Mouse (Mus musculus): ENCODE data around the gene Pip5k1b. TPM values are rescaled to one million over a fixed set of nuclear protein-coding genes. Genes with fewer than 3 reads are reported as not detected.
A peak's percentile ranks its signal among the peaks of the same experiment; 100 is the strongest.

Gene Pip5k1b
- polyA plus RNA-seq, 1 experiment: 3.1 TPM

GRCm38 (mm10) chr19:24526731-24527612, 28.7 kb downstream of the Pip5k1b start:
- no peaks in the 10 kb centered on the region for H3K27me3 ChIP-seq (ENCODE audit: control insufficient read depth)
- no peak for TF ChIP-seq GATA1 (IDR thresholded peaks at IDR 0.05; ENCODE audit: low read length)
- no peak for TF ChIP-seq TAL1 (IDR thresholded peaks at IDR 0.05; ENCODE audit: low read length)
- H3K4me3 ChIP-seq (replicated peaks): no peak overlapping the region
- H3K4me1 ChIP-seq (ENCODE audit: control insufficient read depth): peaks cover 80% of the 10 kb centered on the region
- H3K36me3 ChIP-seq (ENCODE audit: control insufficient read depth): peaks cover 44% of the 10 kb centered on the region
- no peaks in the 10 kb centered on the region for H3K9me3 ChIP-seq (ENCODE audit: control insufficient read depth, low read length)

GRCm38 (mm10) chr19:24523476-24524313, 32.0 kb downstream of the Pip5k1b start:
- no peak for TF ChIP-seq TAL1 (IDR thresholded peaks at IDR 0.05; ENCODE audit: low read length)
- no peak for TF ChIP-seq GATA1 (IDR thresholded peaks at IDR 0.05; ENCODE audit: low read length)
- Histone ChIP-seq H3K27me3 (ENCODE audit: control insufficient read depth) (no peaks in the 10 kb centered on the region), H3K36me3 (ENCODE audit: control insufficient read depth) (peaks cover 49% of the 10 kb centered on the region), H3K9me3 (ENCODE audit: control insufficient read depth, low read length) (no peaks in the 10 kb centered on the region), H3K4me3 (replicated peaks) (no peak overlapping the region), H3K4me1 (ENCODE audit: control insufficient read depth) (peaks cover 85% of the 10 kb centered on the region)

GRCm38 (mm10) chr19:24521997-24522396, 33.7 kb downstream of the Pip5k1b start:
- no peak for TF ChIP-seq GATA1 (IDR thresholded peaks at IDR 0.05; ENCODE audit: low read length)
- TF ChIP-seq TAL1 (IDR thresholded peaks at IDR 0.05; ENCODE audit: low read length): no peak
- H3K9me3 ChIP-seq (ENCODE audit: control insufficient read depth, low read length): no peaks in the 10 kb centered on the region
- H3K4me3 ChIP-seq (replicated peaks): no peak overlapping the region
- peaks cover 51% of the 10 kb centered on the region for H3K36me3 ChIP-seq (ENCODE audit: control insufficient read depth)
- no peaks in the 10 kb centered on the region for H3K27me3 ChIP-seq (ENCODE audit: control insufficient read depth)
- peaks cover 85% of the 10 kb centered on the region for H3K4me1 ChIP-seq (ENCODE audit: control insufficient read depth)

DNA sequence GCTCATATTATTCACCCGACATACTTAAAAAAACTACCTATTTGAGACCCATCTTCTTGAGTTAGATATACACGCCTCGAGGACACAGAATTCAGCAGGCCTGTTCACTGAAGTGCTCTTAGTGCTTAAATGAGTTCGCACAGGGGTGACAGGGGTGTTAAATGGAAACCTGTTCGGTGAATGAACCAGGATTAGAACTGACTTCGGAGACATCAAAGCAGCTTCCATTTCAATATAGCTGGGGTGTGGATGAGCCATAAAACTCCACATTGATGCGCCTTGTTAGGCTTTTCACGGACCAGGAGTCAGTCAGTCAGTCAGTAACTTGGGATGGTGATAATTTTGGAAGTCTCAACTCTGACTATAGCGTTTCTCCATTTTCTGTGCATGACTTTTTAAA, 34.5 kb downstream of the Pip5k1b start:
- Histone ChIP-seq H3K27me3 (ENCODE audit: control insufficient read depth) (no peaks in the 10 kb centered on the region), H3K9me3 (ENCODE audit: control insufficient read depth, low read length) (no peaks in the 10 kb centered on the region), H3K4me3 (replicated peaks) (no peak overlapping the region), H3K36me3 (ENCODE audit: control insufficient read depth) (peaks cover 47% of the 10 kb centered on the region), H3K4me1 (ENCODE audit: control insufficient read depth) (peaks cover 84% of the 10 kb centered on the region)
- TF ChIP-seq GATA1 (IDR thresholded peaks at IDR 0.05; ENCODE audit: low read length) (no peak), TAL1 (IDR thresholded peaks at IDR 0.05; ENCODE audit: low read length) (no peak)

DNA sequence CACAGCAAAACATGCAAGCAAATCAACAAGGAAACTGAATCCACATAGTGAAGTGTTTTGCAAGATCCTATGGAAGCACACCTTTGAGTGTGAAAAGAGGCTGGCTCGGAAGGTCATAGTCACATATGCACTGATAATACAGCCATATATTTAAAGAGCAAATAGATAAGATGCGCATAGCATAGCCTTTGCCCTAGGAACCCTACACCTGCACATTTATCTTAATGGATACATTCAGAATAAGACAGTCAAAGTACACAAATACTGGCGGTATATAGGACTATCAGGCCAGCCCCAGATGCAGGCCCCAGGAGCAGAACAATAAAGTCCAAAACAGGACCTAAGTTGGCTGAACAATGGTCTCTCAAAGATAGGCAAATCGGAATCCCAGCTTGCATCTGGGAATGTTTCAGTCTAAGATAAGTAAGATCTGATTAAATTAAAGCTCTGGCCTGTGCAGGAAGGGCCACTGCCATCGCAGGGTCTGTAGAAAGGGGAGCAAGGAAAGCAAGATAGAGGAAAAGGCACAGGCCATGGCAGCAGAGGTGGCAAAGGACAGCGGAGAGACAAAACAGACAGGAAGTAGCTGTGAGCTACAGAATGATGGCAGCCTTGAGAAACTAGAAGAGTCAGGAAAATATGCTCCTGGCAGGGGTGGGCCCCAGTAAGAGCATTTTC, 35.8 kb downstream of the Pip5k1b start:
- TF ChIP-seq TAL1 (IDR thresholded peaks at IDR 0.05; ENCODE audit: low read length) (no peak), GATA1 (IDR thresholded peaks at IDR 0.05; ENCODE audit: low read length) (no peak)
- H3K36me3 ChIP-seq (ENCODE audit: control insufficient read depth): peaks cover 49% of the 10 kb centered on the region
- peaks cover 90% of the 10 kb centered on the region for H3K4me1 ChIP-seq (ENCODE audit: control insufficient read depth)
- H3K9me3 ChIP-seq (ENCODE audit: control insufficient read depth, low read length): no peaks in the 10 kb centered on the region
- no peak overlapping the region for H3K4me3 ChIP-seq (replicated peaks)
- no peaks in the 10 kb centered on the region for H3K27me3 ChIP-seq (ENCODE audit: control insufficient read depth)

- Histone ChIP-seq H3K27me3 (ENCODE audit: control insufficient read depth) (no peaks in the 10 kb centered on the region), H3K4me1 (ENCODE audit: control insufficient read depth) (peaks cover 92% of the 10 kb centered on the region), H3K4me3 (replicated peaks) (no peak overlapping the region), H3K9me3 (ENCODE audit: control insufficient read depth, low read length) (no peaks in the 10 kb centered on the region), H3K36me3 (ENCODE audit: control insufficient read depth) (peaks cover 41% of the 10 kb centered on the region)
- TF ChIP-seq TAL1 (IDR thresholded peaks at IDR 0.05; ENCODE audit: low read length) (no peak), GATA1 (IDR thresholded peaks at IDR 0.05; ENCODE audit: low read length) (no peak)
Observed at GRCm38 (mm10) chr19:24518384-24518783, 37.3 kb downstream of the Pip5k1b start.

DNA sequence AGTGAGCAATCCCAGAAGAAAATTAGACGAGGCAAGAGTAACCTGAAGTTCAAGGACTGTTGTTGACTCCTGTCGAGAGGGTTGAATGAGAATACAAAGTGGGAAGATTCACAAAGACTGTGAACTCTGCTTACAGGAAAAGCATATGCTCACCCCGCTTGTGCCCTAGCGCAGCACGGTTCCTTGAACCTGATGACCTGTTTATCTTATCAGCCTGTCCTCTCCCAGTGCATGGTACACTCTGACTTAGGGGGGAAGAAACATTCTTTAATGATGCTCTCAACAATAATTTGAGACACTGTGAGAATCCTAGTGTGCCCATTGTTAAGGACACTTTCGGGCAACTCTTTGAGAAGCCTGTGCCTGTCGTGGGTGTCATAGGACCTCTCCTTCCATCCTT, 38.6 kb downstream of the Pip5k1b start:
- peak overlapping the region; percentile 25 for H3K4me3 ChIP-seq (replicated peaks)
- H3K27me3 ChIP-seq (ENCODE audit: control insufficient read depth): no peaks in the 10 kb centered on the region
- TF ChIP-seq GATA1 (IDR thresholded peaks at IDR 0.05; ENCODE audit: low read length) (peak; percentile 65; the same call in 1 of the 2 replicates), TAL1 (IDR thresholded peaks at IDR 0.05; ENCODE audit: low read length) (no peak)
- H3K4me1 ChIP-seq (ENCODE audit: control insufficient read depth): peaks cover 96% of the 10 kb centered on the region
- H3K9me3 ChIP-seq (ENCODE audit: control insufficient read depth, low read length): no peaks in the 10 kb centered on the region
- peaks cover 35% of the 10 kb centered on the region for H3K36me3 ChIP-seq (ENCODE audit: control insufficient read depth)

DNA sequence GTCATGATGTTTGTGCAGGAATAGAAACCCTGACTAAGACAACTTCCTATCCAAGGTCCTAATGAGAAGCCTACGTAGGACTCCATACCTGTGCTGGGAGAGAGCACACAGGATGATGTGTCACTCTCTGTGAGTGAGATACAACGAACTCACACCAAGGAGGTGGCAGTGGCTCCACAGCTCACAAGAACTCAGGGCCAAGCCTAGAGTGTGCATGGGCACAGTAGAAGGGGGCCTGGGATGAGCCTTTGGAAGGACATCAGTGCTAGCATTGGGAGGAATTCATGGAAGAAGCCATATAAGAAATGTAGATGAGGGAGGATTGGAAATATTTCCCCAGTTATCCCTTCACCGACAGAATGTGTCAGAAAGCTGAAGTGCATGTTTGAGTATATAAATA, 39.7 kb downstream of the Pip5k1b start:
- no peaks in the 10 kb centered on the region for H3K9me3 ChIP-seq (ENCODE audit: control insufficient read depth, low read length)
- H3K4me3 ChIP-seq (replicated peaks): no peak overlapping the region
- H3K4me1 ChIP-seq (ENCODE audit: control insufficient read depth): peaks cover 96% of the 10 kb centered on the region
- peaks cover 40% of the 10 kb centered on the region for H3K36me3 ChIP-seq (ENCODE audit: control insufficient read depth)
- TF ChIP-seq GATA1 (IDR thresholded peaks at IDR 0.05; ENCODE audit: low read length): no peak
- no peak for TF ChIP-seq TAL1 (IDR thresholded peaks at IDR 0.05; ENCODE audit: low read length)
- H3K27me3 ChIP-seq (ENCODE audit: control insufficient read depth): no peaks in the 10 kb centered on the region
